Mouse (Mus musculus): ENCODE data around the gene Fkbp11.

DNA sequence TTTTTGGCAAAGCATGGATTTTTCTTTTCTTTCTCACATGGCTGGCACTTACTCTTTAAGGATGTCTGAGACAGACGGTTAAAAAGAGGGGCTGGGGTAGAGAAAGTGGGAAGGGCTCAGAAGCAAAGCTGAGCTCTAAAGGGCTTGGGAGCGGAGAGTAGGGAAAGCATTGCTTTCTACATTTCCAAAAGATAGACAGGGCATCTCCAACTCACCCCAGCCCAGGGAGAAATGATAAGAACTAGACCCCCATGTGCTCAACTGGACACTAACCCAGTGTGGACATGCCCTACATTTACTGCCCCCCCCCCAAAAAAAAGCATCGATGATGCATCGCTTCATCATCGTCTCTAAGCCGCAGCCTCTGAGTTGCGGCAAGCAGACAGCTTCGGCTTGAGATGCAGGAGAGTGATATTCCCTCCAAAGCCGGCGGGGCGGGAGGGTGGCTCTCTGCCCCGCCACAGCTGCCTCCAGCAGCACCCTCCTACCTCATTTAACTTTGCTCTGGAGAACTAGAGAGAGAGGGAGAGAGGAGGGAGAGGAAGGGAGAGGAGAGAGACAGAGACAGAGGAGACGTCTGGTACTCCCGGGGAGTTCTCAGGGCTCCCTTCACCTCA is 52.3 kb downstream of the Fkbp11 start:
- TF ChIP-seq CTCF (IDR thresholded peaks at IDR 0.05; ENCODE audit: low read depth): no peak
- no peak for TF ChIP-seq EP300 (IDR thresholded peaks at IDR 0.05; ENCODE audit: low read depth)
